Mouse (Mus musculus): ENCODE data around the gene Mrpl49. TPM values are rescaled to one million over a fixed set of nuclear protein-coding genes. Genes with fewer than 3 reads are reported as not detected.

The Mrpl49 gene
- total RNA-seq (2017) = 10.1 to 30.8 TPM (median 29.6 TPM) in 3 replicates

DNA sequence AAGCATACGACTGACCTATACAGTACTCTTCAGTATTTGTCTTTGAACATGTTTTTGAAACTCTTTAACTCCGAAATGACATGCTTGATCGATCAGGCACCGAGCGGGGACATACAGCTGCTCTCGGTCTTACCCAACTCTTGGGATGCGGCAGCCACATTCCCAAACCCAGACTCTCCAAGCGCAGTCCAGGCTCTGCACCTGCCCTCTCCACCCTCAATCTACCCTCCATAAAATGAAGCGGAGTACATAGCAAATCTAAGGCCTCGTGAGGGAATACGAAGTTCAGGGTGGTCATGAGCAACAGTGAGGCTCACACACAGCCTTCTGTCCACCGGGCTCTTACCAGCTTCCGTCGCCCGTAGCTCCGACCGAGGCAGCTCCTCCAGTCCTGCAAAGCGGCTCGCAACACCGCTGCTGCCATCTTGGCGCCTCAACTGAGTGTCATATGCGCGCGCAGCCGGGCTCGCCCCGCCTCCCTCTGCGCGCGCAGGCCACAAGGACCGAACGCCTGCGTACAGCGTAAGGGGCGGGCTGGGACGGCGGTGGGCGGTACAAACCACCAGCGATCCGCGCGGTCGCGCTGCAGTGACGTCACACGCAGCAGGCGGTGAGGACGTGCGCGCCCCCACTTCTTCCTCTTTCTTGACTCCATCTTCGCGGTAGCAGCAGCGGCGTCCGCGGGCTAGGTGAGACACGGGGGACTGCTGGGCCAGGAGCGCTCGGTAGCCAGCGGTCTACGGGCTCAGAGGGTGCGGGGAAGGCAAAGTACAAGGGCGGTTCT, at the start of gene Mrpl49, which contains the start of gene Fau:
Gene Mrpl49, minus strand, starts transcription at position 473 of the 784 bp plus-strand sequence.
Gene Fau, plus strand, starts transcription at position 532 of the 784 bp plus-strand sequence.
- ATAC-seq (replicated peaks; ENCODE audit: insufficient number of reproducible peaks, low FRiP score, low TSS enrichment, poor library complexity, severe bottlenecking) = peak; percentile 73

DNA sequence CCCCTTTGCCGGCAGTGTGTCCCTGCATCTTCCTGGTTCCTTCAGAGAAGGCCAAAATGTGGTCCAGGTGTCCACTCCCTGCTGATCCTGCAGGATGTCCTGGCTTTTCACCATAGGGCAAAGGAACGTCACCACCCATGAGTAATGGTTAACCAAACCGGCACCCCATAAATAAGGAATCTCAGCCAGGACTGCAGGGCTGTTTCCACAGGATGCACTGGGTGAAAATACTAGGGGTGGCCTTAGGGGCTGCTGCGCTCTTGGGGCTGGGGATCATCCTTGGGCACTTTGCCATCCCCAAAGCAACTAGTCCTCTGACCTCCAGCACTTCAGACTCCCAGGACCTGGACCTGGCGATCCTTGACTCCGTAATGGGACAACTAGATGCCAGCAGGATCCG, 48.0 kb upstream of the Mrpl49 start, which contains the start of gene Naaladl1:
Gene Naaladl1, plus strand, starts transcription at position 197 of the 400 bp plus-strand sequence.
- ATAC-seq (replicated peaks; ENCODE audit: insufficient number of reproducible peaks, low FRiP score, low TSS enrichment, poor library complexity, severe bottlenecking) = no peak

DNA sequence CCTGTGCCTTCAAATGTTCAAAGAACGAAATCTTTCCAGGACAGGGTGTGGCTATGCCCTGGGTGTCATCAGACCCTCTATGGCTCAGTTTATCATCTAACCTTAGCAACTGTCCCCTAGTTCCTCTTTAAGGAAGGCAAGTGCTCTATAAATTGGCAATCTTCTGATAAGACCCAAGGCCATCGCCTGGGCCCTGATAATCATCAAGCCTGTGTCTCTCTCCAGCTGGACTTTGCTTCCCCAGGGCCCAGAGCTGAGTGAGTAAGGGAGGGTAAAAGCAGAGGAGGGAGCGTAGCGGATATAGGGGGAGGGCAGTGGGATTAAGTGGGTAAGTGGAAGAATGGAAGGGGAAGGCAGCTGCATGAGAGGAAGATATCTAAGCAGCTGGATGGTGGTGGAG, 46.9 kb upstream of the Mrpl49 start:
- no peak for ATAC-seq (replicated peaks; ENCODE audit: insufficient number of reproducible peaks, low FRiP score, low TSS enrichment, poor library complexity, severe bottlenecking)

DNA sequence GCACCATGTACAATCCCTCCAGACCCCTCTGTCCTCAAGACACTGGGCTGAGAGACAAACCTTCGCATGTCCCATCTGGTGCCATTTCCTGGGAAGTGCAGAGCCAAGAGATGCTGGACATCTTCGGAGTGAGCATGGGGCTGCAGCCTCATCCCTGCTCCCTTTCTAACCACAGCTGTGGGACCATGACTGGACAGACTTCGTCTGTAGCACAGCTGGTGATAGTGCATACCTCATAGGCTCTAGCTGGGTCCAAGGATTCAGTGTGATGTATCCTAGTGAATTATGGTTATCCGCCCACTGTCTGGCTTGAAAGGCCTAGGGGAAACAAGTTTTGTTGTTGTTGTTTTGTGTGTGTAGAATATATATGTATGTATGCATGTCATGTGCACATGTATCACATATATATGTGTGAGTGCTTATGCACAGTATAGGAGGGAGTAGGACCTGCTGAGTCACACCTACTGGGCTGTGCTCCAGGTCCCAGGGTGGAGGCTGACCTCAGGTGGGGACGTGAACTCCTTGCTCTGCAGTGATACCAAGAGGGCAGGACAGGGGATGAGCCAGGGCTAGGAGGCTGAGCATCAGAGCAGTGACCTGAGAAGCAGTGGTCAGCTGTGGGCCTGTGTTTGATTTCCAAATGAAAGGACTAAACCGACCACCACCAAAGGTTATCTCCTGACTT, 44.7 kb upstream of the Mrpl49 start:
- no peak for ATAC-seq (replicated peaks; ENCODE audit: insufficient number of reproducible peaks, low FRiP score, low TSS enrichment, poor library complexity, severe bottlenecking)

- ATAC-seq (replicated peaks; ENCODE audit: insufficient number of reproducible peaks, low FRiP score, low TSS enrichment, poor library complexity, severe bottlenecking) = no peak
Measured at GRCm38 (mm10) chr19:6101186-6101585, 43.6 kb upstream of the Mrpl49 start.

- no peak for ATAC-seq (replicated peaks; ENCODE audit: insufficient number of reproducible peaks, low FRiP score, low TSS enrichment, poor library complexity, severe bottlenecking)
Measured at GRCm38 (mm10) chr19:6097847-6098246, 40.3 kb upstream of the Mrpl49 start.

DNA sequence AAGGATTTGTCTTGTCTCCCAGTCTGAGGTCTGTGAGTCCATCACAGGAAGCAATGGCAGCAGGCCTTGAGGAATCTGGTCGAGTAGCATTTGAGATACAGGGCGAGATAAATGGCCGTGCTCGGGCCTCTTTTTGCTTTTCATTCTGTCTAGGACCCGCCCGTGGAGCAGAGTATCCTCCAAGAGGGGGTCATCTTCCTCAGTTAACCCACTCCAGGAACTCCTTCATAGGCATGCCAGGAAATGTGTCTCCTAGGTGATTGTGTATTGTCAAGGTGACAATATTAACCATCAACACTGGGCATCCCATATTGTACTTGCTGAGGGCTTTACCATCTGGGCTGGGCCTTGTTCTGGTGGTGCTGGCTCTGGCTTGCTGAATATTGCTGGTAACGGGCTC, 36.5 kb upstream of the Mrpl49 start, which contains the start of gene AC131692.1:
Gene AC131692.1, plus strand, starts transcription at position 301 of the 400 bp plus-strand sequence.
- no peak for ATAC-seq (replicated peaks; ENCODE audit: insufficient number of reproducible peaks, low FRiP score, low TSS enrichment, poor library complexity, severe bottlenecking)

GRCm38 (mm10) chr19:6088841-6089240, 31.3 kb upstream of the Mrpl49 start:
- no peak for ATAC-seq (replicated peaks; ENCODE audit: insufficient number of reproducible peaks, low FRiP score, low TSS enrichment, poor library complexity, severe bottlenecking)

GRCm38 (mm10) chr19:6085417-6085879, 27.9 kb upstream of the Mrpl49 start:
- ATAC-seq (replicated peaks; ENCODE audit: insufficient number of reproducible peaks, low FRiP score, low TSS enrichment, poor library complexity, severe bottlenecking) = peak; percentile 72

- peak; percentile 96 for ATAC-seq (replicated peaks; ENCODE audit: insufficient number of reproducible peaks, low FRiP score, low TSS enrichment, poor library complexity, severe bottlenecking)
Measured at GRCm38 (mm10) chr19:6084478-6085248, 27.1 kb upstream of the Mrpl49 start, which contains the start of the genes Zfpl1 and Cdca5. TSS of gene Zfpl1 (minus strand) at chr19:6084956. TSS of gene Cdca5 (plus strand) at chr19:6084983.

DNA sequence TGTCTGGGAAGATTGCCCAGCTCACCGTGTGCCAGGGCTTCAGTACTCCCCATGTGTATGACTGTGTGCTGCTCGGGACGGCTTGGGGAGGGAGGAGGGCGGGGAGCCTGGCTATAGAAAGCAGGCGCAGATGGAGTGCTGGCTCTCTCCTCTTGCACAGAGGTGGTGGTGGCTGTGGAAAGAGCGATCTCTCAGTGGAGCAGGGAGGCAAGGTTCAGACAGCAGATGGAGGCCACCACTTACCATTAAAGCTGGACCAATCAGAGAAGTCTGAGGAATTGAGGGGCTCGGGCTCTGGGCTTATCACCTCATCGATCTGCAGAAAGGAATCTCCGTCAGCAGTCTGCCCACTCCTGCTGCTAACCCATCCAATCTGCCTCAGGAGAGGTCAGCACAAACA, 24.6 kb upstream of the Mrpl49 start, which contains the start of gene Gm28374:
Gene Gm28374, minus strand, starts transcription at position 101 of the 400 bp plus-strand sequence.
- ATAC-seq (replicated peaks; ENCODE audit: insufficient number of reproducible peaks, low FRiP score, low TSS enrichment, poor library complexity, severe bottlenecking) = no peak

DNA sequence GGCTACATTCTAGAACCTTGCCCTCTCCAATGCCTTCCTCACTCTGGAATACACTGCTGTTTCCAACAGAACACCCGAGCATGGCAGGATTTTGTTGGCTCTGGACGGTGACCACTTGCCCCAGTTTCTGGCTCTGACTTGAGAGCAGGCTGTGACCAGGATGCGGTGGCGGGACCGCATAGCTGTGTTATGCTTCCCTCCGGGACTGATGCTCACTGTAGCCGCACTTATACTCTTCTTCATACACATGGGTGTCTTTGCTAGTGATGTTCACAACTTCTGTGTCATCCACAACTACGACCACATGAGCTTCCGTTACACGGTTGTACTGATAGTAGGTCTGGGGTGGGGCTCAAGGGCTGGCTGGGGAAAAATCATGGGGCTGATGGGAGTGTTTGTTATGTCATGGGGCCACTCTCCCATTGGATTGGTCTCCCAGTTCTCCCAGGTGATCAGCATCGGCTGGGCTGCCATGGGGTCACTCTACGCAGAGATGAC, 22.4 kb upstream of the Mrpl49 start, which contains the start of gene Tmem262:
Gene Tmem262, plus strand, starts transcription at position 51 of the 498 bp plus-strand sequence.
- no peak for ATAC-seq (replicated peaks; ENCODE audit: insufficient number of reproducible peaks, low FRiP score, low TSS enrichment, poor library complexity, severe bottlenecking)

GRCm38 (mm10) chr19:6076564-6077393, 19.2 kb upstream of the Mrpl49 start, which contains the start of gene Vps51:
TSS of gene Vps51 (minus strand) at chr19:6077231.
- ATAC-seq (replicated peaks; ENCODE audit: insufficient number of reproducible peaks, low FRiP score, low TSS enrichment, poor library complexity, severe bottlenecking) = peak; percentile 92

DNA sequence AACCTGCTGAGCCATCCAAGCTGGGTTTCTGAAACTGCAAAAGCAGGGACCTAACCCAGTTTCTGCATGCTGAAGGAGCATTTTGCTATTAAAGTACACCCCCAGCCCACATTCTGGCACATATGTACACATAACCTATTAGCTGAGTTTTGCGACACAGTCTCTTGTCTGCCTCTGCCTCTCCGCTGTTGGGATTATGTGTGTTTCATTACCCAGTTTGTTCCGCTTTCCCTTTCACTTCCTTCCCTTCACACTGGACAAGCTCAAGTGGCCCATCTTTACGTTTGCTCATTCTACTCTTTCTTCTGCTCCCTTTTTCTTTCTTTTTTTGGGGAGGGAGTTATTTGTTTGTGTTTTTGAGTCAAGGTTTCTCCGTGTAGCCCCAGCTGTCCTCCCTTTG, 16.3 kb upstream of the Mrpl49 start:
- 0 out of 2 replicates have a peak, but pooled peaks have one; percentile 55 for ATAC-seq (replicated peaks; ENCODE audit: insufficient number of reproducible peaks, low FRiP score, low TSS enrichment, poor library complexity, severe bottlenecking)

DNA sequence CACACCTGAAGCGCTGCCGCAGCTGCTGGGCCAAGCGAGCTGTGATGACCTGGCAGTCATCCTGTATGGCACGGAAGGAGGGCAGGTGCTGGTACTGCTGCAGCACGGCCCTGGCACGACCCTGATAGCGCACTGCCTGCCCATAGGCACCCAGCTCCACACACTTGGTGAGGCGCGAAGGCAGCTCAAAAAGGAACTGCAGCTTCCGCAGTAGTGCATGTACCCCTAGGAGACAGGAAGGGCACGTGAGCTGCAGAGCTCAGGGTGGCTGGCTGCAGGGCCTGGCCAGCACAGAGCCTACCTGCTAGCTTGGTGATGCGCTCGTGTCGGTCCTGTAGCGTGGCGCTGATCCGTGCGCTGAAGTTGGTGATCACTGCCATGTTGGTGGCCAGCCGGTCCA, 13.7 kb upstream of the Mrpl49 start:
- ATAC-seq (replicated peaks; ENCODE audit: insufficient number of reproducible peaks, low FRiP score, low TSS enrichment, poor library complexity, severe bottlenecking) = no peak

GRCm38 (mm10) chr19:6070571-6071250, 13.1 kb upstream of the Mrpl49 start:
- no peak for ATAC-seq (replicated peaks; ENCODE audit: insufficient number of reproducible peaks, low FRiP score, low TSS enrichment, poor library complexity, severe bottlenecking)

DNA sequence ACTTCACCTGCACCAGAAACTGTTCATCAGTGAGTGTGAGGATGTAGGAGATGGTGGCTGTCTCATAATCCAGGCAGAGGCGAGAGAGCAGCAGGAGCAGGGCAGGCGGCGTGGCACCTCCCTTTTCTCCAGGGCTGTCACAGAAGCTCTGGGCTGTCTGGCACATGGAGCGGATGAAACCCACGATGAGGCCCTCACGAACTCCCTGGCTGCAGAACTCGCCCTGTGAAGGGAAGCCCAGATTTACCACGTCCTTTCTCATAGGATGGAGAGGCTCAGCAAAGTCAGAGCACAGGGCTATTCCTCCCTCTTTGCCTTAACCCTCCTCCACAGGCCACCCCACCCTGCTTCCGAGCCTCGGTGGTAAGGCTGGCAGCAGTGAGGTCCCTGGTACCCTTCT, 12.3 kb upstream of the Mrpl49 start:
- no peak for ATAC-seq (replicated peaks; ENCODE audit: insufficient number of reproducible peaks, low FRiP score, low TSS enrichment, poor library complexity, severe bottlenecking)

Data from monocyte, adult 5-6 weeks (primary cell).